Mouse (Mus musculus) bone marrow, adult 2 months (tissue): ENCODE results near the gene Qrfp.

Experiments
- CTCF ChIP-seq: fragments of 200-500 bp; IDR thresholded peaks from 2 replicates; pipeline ENCODE4 v1.5.1; 2011; ENCODE audit warnings: low read length, control low read depth; ENCODE audit not compliant: control insufficient read depth, insufficient read depth
- POLR2A ChIP-seq: fragments of 200-500 bp; IDR thresholded peaks from 2 replicates; pipeline ENCODE4 v1.6.1; 2011; ENCODE audit warnings: low read depth, mild to moderate bottlenecking, control low read depth, low read length, borderline replicate concordance; ENCODE audit not compliant: control insufficient read depth

DNA sequence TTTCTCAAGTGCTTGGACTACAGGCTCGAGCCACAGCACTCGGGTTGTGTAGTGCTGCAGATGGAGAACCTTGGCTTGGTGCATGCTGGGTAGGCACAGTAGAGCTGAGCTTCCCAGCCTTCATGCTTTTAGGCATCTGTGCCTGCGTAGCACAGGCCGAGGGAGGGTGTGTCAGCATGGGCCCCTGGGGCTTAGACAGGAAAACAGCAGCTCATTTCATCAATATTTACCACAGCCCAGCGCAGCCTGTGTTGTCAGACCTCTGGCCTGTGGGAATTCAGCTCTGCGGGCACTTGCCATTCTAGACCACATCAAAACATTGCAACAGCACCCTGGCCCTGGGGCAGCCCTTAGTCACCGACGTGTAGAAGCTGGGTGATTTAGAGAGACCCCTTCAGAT is 45.6 kb upstream of the Qrfp start:
- TF ChIP-seq POLR2A (no peak), CTCF (no peak)
